Mouse (Mus musculus) intestine, postnatal 0 days (tissue): ENCODE results near the gene Fxr2. TPM values are rescaled to one million over a fixed set of nuclear protein-coding genes. Genes with fewer than 3 reads are reported as not detected.

Experiments
- ATAC-seq: fragments of 200-750 bp; cut with Nextera tagmentation; 2 replicates; pipeline ENCODE4 v1.8.0; 2017; ENCODE audit warnings: mild to moderate bottlenecking, moderate TSS enrichment, moderate library complexity
- H3K27ac ChIP-seq: fragments of 300-500 bp; sonication (generic); 2 replicates; pipeline ENCODE4 v1.5.1; 2014; ENCODE audit warnings: mild to moderate bottlenecking, low read depth, low read length, moderate library complexity
- H3K27me3 ChIP-seq: fragments of 300-500 bp; sonication (generic); replicated peaks from 2 replicates; pipeline ENCODE4 v1.6.1; 2014; ENCODE audit warnings: low read length, mixed read lengths; ENCODE audit not compliant: control insufficient read depth, insufficient read depth
- H3K36me3 ChIP-seq: fragments of 300-500 bp; sonication (generic); 2 replicates; pipeline ENCODE4 v1.6.1; 2014; ENCODE audit warnings: mild to moderate bottlenecking, moderate library complexity; ENCODE audit not compliant: control insufficient read depth, insufficient read depth
- H3K4me1 ChIP-seq: fragments of 300-500 bp; sonication (generic); replicated peaks from 2 replicates; pipeline ENCODE4 v1.6.1; 2014; ENCODE audit warnings: antibody characterized with exemption, low read length, mixed read lengths; ENCODE audit not compliant: control insufficient read depth, insufficient read depth
- H3K4me2 ChIP-seq: fragments of 300-500 bp; sonication (generic); replicated peaks from 2 replicates; pipeline ENCODE4 v1.6.1; 2014; ENCODE audit warnings: low read depth, mild to moderate bottlenecking, moderate library complexity
- H3K4me3 ChIP-seq: fragments of 300-500 bp; sonication (generic); 2 replicates; pipeline ENCODE4 v1.5.1; 2014; ENCODE audit warnings: low read depth, low read length
- H3K9ac ChIP-seq: fragments of 300-500 bp; sonication (generic); 2 replicates; pipeline ENCODE4 v1.6.1; 2014; ENCODE audit warnings: mild to moderate bottlenecking, low read depth, low read length
- H3K9me3 ChIP-seq: fragments of 300-500 bp; sonication (generic); 2 replicates; pipeline ENCODE4 v1.6.1; 2016; ENCODE audit warnings: mixed run types; ENCODE audit not compliant: control insufficient read depth
- CTCF ChIP-seq: sonication (generic); IDR thresholded peaks from 2 replicates; pipeline ENCODE4 v1.5.1; 2016; ENCODE audit warnings: low read depth, mild to moderate bottlenecking, control low read depth, antibody characterized with exemption, moderate library complexity
- WGBS: fragments of 180-500 bp; shearing (Covaris S2); extraction: QIAGEN DNeasy Blood & Tissue Kit; methylation state at CpG from one replicate; pipeline ENCODE4 v1.1.7; 2014; 5-methylcytosine and 5-hydroxymethylcytosine counted together
- polyA plus RNA-seq: library from polyadenylated mRNA; unstranded; fragments of >200 nt; fragmentation: Nextera tagmentation; extraction: Ambion mirVana; gene quantifications from 2 replicates; pipeline ENCODE4 v1.2.1, GENCODE M21; 2015

Fxr2 gene
- polyA plus RNA-seq, 1 experiment from 2014 or later, result 9.8 TPM

GRCm38 (mm10) chr11:69601768-69602167, 31.0 kb upstream of the Fxr2 start:
- no peak overlapping the region for H3K9ac ChIP-seq
- 0 out of 2 replicates have a peak, but pooled peaks cover 14% of the 10 kb centered on the region for H3K4me1 ChIP-seq
- ATAC-seq, result no peak
- TF ChIP-seq CTCF, result no peak
- no peaks in the 10 kb centered on the region for H3K36me3 ChIP-seq
- no peak overlapping the region for H3K4me2 ChIP-seq
- 47% methylated on average over 3 of the region's 3 CpGs for whole genome bisulfite sequencing
- no peak overlapping the region for H3K4me3 ChIP-seq
- H3K27me3 ChIP-seq, result peaks cover 21% of the 10 kb centered on the region
- H3K9me3 ChIP-seq, result no peaks in the 10 kb centered on the region
- H3K27ac ChIP-seq, result no peak overlapping the region

DNA sequence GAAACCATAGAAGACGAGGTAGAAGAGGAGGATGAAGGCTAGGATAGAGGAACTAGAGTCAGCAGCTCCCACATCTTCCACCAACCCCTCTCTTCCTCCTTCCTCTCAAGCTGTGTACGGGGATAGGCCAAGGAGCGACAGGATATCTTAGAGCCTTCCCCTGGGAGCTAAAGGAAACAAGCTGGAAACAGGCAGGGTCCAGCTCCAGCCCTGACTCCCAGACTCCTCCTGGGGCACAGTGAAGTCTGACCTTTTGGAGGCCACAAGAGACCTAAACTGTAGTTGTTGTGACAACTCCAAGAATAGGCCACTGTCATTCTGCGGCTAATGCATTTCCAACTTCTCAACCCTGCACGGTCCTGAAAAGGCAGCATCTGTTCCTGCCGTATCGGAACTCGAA, 29.3 kb upstream of the Fxr2 start:
- Histone ChIP-seq H3K9ac (no peak overlapping the region), H3K27ac (no peak overlapping the region), H3K27me3 (peaks cover 21% of the 10 kb centered on the region), H3K4me2 (no peak overlapping the region), H3K9me3 (no peaks in the 10 kb centered on the region), H3K4me1 (0 out of 2 replicates have a peak, but pooled peaks cover 14% of the 10 kb centered on the region), H3K36me3 (no peaks in the 10 kb centered on the region), H3K4me3 (no peak overlapping the region)
- no peak for ATAC-seq
- 78% methylated on average over 8 of the region's 8 CpGs for WGBS
- TF ChIP-seq CTCF, result no peak

- Histone ChIP-seq H3K4me3 (peak overlapping the region; percentile 57), H3K36me3 (no peaks in the 10 kb centered on the region), H3K27me3 (peaks cover 21% of the 10 kb centered on the region), H3K4me2 (peak overlapping the region; percentile 92), H3K9me3 (no peaks in the 10 kb centered on the region), H3K9ac (peak overlapping the region; percentile 60; the same call in 1 of the 2 replicates), H3K27ac (no peak overlapping the region), H3K4me1 (0 out of 2 replicates have a peak, but pooled peaks cover 14% of the 10 kb centered on the region)
- WGBS, result 56% methylated on average over 3 of the region's 3 CpGs
- ATAC-seq, result no peak
- TF ChIP-seq CTCF, result no peak
Observed at GRCm38 (mm10) chr11:69604347-69604746, 28.4 kb upstream of the Fxr2 start.

DNA sequence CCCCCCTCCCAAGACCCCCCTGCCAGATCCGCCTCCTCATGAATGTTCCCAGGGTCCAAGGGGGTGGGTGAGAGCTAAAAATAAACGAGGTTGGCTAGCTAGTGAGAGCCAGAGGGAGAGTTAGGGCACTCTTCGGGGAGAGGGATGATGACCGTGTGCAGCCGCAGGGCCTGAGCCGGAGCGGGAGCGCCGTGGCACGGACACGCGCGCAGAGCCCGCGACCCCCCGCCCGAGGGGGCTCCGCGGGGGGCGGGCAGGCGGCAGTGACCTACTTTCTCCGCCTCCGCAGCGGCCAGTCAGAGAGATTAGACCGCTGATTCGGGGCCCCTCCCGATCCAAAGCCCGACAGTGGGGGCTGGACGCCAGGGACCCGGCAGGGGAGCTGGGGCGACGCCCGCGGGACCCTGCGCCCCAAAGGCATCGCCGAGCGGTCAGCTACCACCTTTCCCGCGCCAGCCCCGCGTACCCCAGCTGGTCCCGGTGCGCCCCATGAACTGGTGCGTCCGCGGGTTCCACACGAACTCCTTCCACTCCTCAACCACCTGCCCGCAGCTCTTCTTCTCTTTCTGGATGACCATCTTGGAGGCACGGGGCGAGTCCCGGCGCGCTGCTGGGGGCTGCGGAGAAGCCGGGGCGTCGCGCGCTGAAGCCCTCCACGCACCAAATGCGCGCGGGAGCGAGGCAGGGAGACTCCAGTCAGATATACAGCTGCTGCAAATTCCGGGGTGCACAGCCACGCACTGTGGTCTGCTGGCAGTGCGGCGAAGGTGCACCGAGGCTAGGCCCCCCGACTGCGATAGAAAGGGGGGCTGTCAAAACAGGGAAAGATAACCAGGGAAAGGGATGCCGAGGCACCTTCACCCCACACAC, 27.8 kb upstream of the Fxr2 start:
- whole genome bisulfite sequencing, result under 1% methylated on average over 67 of the region's 73 CpGs
- peak overlapping the region; percentile 57 for H3K4me3 ChIP-seq
- 0 out of 2 replicates have a peak, but pooled peaks cover 14% of the 10 kb centered on the region for H3K4me1 ChIP-seq
- H3K27ac ChIP-seq, result no peak overlapping the region
- 0 out of 2 replicates have a peak, but pooled peaks have one; percentile 14 for ATAC-seq
- H3K9me3 ChIP-seq, result no peaks in the 10 kb centered on the region
- TF ChIP-seq CTCF, result no peak
- H3K4me2 ChIP-seq, result peak overlapping the region; percentile 92
- peaks cover 21% of the 10 kb centered on the region for H3K27me3 ChIP-seq
- peak overlapping the region; percentile 60 for H3K9ac ChIP-seq
- H3K36me3 ChIP-seq, result no peaks in the 10 kb centered on the region

- Histone ChIP-seq H3K4me3 (peak within 1 kb of the TSS; percentile 57), H3K4me1 (0 out of 2 replicates have a peak, but pooled peaks cover 11% of the 10 kb centered on the region), H3K27ac (no peak within 1 kb of the TSS), H3K9ac (peak within 1 kb of the TSS; percentile 60), H3K27me3 (peaks cover 21% of the 10 kb centered on the region), H3K36me3 (no peaks in the 10 kb centered on the region), H3K9me3 (no peaks in the 10 kb centered on the region), H3K4me2 (peak within 1 kb of the TSS; percentile 92)
- ATAC-seq, result peak; percentile 61
- WGBS, result 3% methylated on average over 31 of the region's 32 CpGs
- TF ChIP-seq CTCF, result no peak
Observed at GRCm38 (mm10) chr11:69605726-69606490, 26.9 kb upstream of the Fxr2 start, which contains the start of gene Atp1b2. Atp1b2 (minus strand) TSS chr11:69605942.

DNA sequence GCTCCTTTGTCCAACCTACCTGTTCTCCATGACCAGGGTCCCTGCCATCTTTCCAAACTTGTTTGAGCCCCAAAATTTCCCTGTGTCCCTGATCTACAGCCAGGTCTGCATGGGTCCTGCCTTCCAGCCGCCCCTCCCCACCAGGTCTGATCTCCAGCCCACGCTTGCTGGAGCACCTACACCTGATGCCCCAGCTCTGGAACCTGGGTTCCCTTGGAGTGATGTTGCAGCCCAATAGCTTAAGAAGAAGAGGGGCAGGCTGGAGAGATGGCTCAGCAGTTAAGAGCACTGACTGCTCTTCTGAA, 26.3 kb upstream of the Fxr2 start:
- no peak overlapping the region for H3K9ac ChIP-seq
- TF ChIP-seq CTCF, result no peak
- H3K9me3 ChIP-seq, result no peaks in the 10 kb centered on the region
- H3K36me3 ChIP-seq, result no peaks in the 10 kb centered on the region
- peak overlapping the region; percentile 92 for H3K4me2 ChIP-seq
- H3K4me1 ChIP-seq, result 0 out of 2 replicates have a peak, but pooled peaks cover 11% of the 10 kb centered on the region
- peaks cover 21% of the 10 kb centered on the region for H3K27me3 ChIP-seq
- no peak overlapping the region for H3K27ac ChIP-seq
- ATAC-seq, result no peak
- 70% methylated on average over 2 of the region's 2 CpGs for WGBS
- H3K4me3 ChIP-seq, result peak overlapping the region; percentile 57
